Mouse (Mus musculus) left cerebral cortex, adult 9 months (tissue): ENCODE data around the gene Peli2.

Experiments used
- DNase-seq, 2 experiments: peaks; one replicate each; pipeline ENCODE4 v3.0.0; 2022; ENCODE audit warnings: low spot score in 2 of 2

Peli2 gene

GRCm38 (mm10) chr14:48151554-48151953, 30.9 kb downstream of the Peli2 start:
- no peak for DNase-seq

- no peak for DNase-seq
Measured at GRCm38 (mm10) chr14:48153064-48153463, 32.4 kb downstream of the Peli2 start.

- DNase-seq = no peak
Measured at GRCm38 (mm10) chr14:48153865-48154511, 33.4 kb downstream of the Peli2 start.

- DNase-seq = no peak
Measured at GRCm38 (mm10) chr14:48154641-48155040, 34.0 kb downstream of the Peli2 start.

GRCm38 (mm10) chr14:48155153-48155552, 34.5 kb downstream of the Peli2 start:
- no peak for DNase-seq

GRCm38 (mm10) chr14:48157085-48157484, 36.5 kb downstream of the Peli2 start:
- DNase-seq = no peak

GRCm38 (mm10) chr14:48157835-48158234, 37.2 kb downstream of the Peli2 start:
- no peak for DNase-seq

GRCm38 (mm10) chr14:48159401-48159800, 38.8 kb downstream of the Peli2 start:
- no peak for DNase-seq

GRCm38 (mm10) chr14:48162446-48162845, 41.8 kb downstream of the Peli2 start:
- DNase-seq = no peak

GRCm38 (mm10) chr14:48164917-48165316, 44.3 kb downstream of the Peli2 start:
- DNase-seq = no peak

GRCm38 (mm10) chr14:48166396-48166795, 45.8 kb downstream of the Peli2 start:
- DNase-seq = no peak

- no peak for DNase-seq
Measured at GRCm38 (mm10) chr14:48167020-48167419, 46.4 kb downstream of the Peli2 start.

- DNase-seq = no peak
Measured at GRCm38 (mm10) chr14:48168116-48168515, 47.5 kb downstream of the Peli2 start.

- no peak for DNase-seq
Measured at GRCm38 (mm10) chr14:48169970-48170369, 49.3 kb downstream of the Peli2 start.

GRCm38 (mm10) chr14:48171268-48171667, 50.6 kb downstream of the Peli2 start:
- no peak for DNase-seq

- no peak for DNase-seq
Measured at GRCm38 (mm10) chr14:48172026-48172425, 51.4 kb downstream of the Peli2 start.

GRCm38 (mm10) chr14:48172876-48173275, 52.3 kb downstream of the Peli2 start:
- no peak for DNase-seq

- DNase-seq = no peak
Measured at GRCm38 (mm10) chr14:48173840-48174239, 53.2 kb downstream of the Peli2 start.

GRCm38 (mm10) chr14:48174356-48174755, 53.7 kb downstream of the Peli2 start:
- no peak for DNase-seq

- DNase-seq = no peak
Measured at GRCm38 (mm10) chr14:48175115-48175514, 54.5 kb downstream of the Peli2 start.

GRCm38 (mm10) chr14:48178304-48178995, 57.8 kb downstream of the Peli2 start:
- DNase-seq = no peak

GRCm38 (mm10) chr14:48179021-48179420, 58.4 kb downstream of the Peli2 start:
- DNase-seq = no peak

- DNase-seq = no peak
Measured at GRCm38 (mm10) chr14:48186302-48186701, 65.7 kb downstream of the Peli2 start.
